Mouse (Mus musculus) thymus, adult 2 months (tissue): ENCODE results near the gene Prkcz.

Experiments used
- CTCF ChIP-seq: fragments of 200-500 bp; IDR thresholded peaks from 2 replicates; pipeline ENCODE4 v1.5.1; 2012; ENCODE audit warnings: mild to moderate bottlenecking, control low read depth, low read length, moderate library complexity, borderline replicate concordance; ENCODE audit not compliant: control insufficient read depth, poor library complexity, insufficient read depth; ENCODE audit errors: extremely low read depth
- POLR2A ChIP-seq: fragments of 200-500 bp; IDR thresholded peaks from 2 replicates; pipeline ENCODE4 v1.6.1; 2012; ENCODE audit warnings: mild to moderate bottlenecking, low read length, control low read depth, moderate library complexity; ENCODE audit not compliant: control insufficient read depth, poor library complexity, insufficient read depth; ENCODE audit errors: extremely low read depth

GRCm38 (mm10) chr4:155267639-155268175 lies 93.5 kb downstream of the Prkcz start:
- TF ChIP-seq CTCF (no peak), POLR2A (no peak)
